Mouse (Mus musculus): ENCODE results near the gene Snx9. TPM values are rescaled to one million over a fixed set of nuclear protein-coding genes. Genes with fewer than 3 reads are reported as not detected.

The Snx9 gene
- 55.5 and 59.7 TPM in 2 replicates for total RNA-seq (2014; fragmentation: Nextera tagmentation)
- total RNA-seq (2017) = 41.1 and 46.7 TPM in 2 replicates
- polyA plus RNA-seq (2012) = 26.7 and 28.0 TPM in 2 replicates

DNA sequence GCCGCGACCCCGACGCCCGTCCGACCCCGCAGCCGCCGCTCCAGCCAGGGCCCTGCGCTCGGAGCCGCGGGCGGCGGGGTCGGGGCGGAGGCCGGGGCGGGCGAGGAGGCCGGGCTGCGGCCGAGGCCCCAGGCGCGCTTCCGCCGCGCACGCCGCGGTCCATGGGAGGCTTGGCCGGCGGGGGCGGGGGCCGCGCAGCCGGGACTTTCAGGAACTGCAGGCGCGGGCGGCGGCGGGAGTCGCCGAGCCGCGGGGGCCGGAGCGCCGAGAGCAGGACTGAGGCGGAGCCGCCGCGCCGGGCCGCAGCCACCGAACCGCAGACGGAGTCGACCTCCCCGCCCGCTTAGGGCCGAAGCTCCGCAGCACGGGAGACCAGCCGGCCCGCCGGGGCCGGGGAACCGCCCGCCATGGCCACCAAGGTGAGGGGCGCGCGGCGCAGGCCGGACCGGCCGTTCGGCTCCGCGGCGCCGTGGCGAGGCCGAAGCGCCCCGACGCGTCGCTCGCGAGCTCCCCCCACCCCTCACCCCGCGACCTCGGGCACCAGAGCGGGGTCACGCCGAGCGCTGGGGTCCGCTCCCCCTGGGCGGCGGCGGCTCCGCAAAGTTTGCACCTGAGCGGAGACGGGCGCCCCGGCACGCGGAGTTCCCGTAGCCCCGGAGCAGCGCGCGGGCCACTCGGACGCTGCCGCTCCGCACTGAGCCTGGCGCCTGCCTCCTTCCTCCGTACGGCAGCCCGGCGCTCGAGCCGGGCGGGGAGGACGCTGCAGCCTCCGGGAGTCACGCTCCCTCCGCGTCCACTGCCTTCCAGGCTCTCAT lies at the start of gene Snx9:
Gene Snx9 (plus strand): TSS at position 202 of the 815 bp plus-strand sequence.
- Histone ChIP-seq H3K4me1 (ENCODE audit: insufficient read depth, low read depth, low read length) (peaks cover 34% of the 10 kb centered on the region), H3K9me3 (replicated peaks) (no peaks in the 10 kb centered on the region), H3K27me3 (ENCODE audit: insufficient read depth, low read length) (no peaks in the 10 kb centered on the region), H3K36me3 (replicated peaks) (peaks cover 18% of the 10 kb centered on the region), H3K4me3 (ENCODE audit: low read depth, low read length) (peak within 1 kb of the TSS; percentile 86)
- TF ChIP-seq POLR2AphosphoS5 (IDR thresholded peaks at IDR 0.05; ENCODE audit: insufficient replicate concordance, low read depth, low read length) (no peak), GATA2 (IDR thresholded peaks at IDR 0.05; ENCODE audit: borderline replicate concordance, low read depth, low read length) (no peak), GATA1 (IDR thresholded peaks at IDR 0.05; ENCODE audit: borderline replicate concordance, low read length) (no peak), CTCF (IDR thresholded peaks at IDR 0.05; ENCODE audit: low read depth, low read length) (no peak), TAL1 (conservative IDR thresholded peaks at IDR 0.05; ENCODE audit: low read depth, low read length) (no peak)
- DNase-seq (ENCODE audit: low spot score) (peak; percentile 68), ATAC-seq (ENCODE audit: extremely low read depth, insufficient number of reproducible peaks, low FRiP score, poor library complexity, severe bottlenecking) (0 out of 2 replicates have a peak, but pooled peaks have one; percentile 9)

DNA sequence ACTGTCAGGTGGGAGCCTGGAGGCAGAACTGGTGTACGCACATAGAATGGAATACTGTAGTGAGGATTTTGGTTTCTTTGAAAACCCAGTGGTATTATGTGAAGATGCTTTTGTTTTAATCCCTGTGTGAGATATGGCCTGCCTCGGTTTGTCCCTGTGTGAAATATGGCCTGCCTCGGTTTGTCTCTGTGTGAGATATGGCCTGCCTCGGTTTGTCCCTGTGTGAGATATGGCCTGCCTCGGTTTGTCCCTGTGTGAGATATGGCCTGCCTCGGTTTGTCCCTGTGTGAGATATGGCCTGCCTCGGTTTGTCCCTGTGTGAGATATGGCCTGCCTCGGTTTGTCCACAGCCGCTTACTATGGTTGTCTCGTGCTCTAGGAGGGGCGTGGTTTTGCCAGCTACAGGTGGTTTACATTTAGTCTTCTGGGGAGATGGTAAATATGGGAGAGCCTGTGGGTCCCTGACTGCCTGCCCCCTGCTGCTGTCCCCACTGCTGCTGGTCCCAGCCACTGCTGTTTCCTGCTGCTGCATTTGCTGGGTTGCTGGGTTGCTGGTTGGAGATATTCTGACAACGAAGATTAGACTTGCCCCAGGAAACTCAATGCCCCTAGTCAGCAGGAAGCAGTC lies 48.9 kb upstream of the Snx9 start:
- ATAC-seq (ENCODE audit: extremely low read depth, insufficient number of reproducible peaks, low FRiP score, poor library complexity, severe bottlenecking) = no peak
- TF ChIP-seq CTCF (IDR thresholded peaks at IDR 0.05; ENCODE audit: low read depth, low read length) = no peak
- no peak for TF ChIP-seq GATA2 (IDR thresholded peaks at IDR 0.05; ENCODE audit: borderline replicate concordance, low read depth, low read length)
- TF ChIP-seq TAL1 (conservative IDR thresholded peaks at IDR 0.05; ENCODE audit: low read depth, low read length) = no peak
- no peak for TF ChIP-seq GATA1 (IDR thresholded peaks at IDR 0.05; ENCODE audit: borderline replicate concordance, low read length)

DNA sequence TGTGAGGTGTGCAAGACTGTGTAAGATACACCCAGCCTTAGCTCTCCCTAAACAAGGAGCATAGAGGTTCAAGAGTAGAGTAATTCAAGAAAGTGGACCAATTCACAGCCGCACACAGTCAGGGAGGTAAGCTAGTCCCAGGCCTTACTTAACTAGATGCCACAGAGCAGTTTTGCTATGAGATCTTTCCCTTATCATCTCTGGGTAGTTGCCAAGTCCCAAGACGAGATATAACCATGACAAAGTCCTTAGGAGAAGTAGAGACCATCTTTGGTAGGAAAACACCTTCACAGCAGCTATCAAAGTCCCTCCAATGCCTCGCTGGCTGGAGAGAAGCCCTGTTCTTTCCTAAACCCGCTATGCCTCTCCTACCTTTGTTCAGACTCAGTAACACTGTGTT lies 47.5 kb upstream of the Snx9 start:
- no peak overlapping the region for H3K4me3 ChIP-seq (ENCODE audit: low read depth, low read length)
- TF ChIP-seq POLR2AphosphoS5 (IDR thresholded peaks at IDR 0.05; ENCODE audit: insufficient replicate concordance, low read depth, low read length) = no peak
- no peak for TF ChIP-seq GATA1 (IDR thresholded peaks at IDR 0.05; ENCODE audit: borderline replicate concordance, low read length)
- H3K36me3 ChIP-seq (replicated peaks) = no peaks in the 10 kb centered on the region
- DNase-seq (ENCODE audit: low spot score) = no peak
- H3K4me1 ChIP-seq (ENCODE audit: insufficient read depth, low read depth, low read length) = peaks cover 50% of the 10 kb centered on the region
- H3K9me3 ChIP-seq (replicated peaks) = no peaks in the 10 kb centered on the region
- H3K27me3 ChIP-seq (ENCODE audit: insufficient read depth, low read length) = peaks cover 2% of the 10 kb centered on the region; the same call in 1 of the 2 replicates
- ATAC-seq (ENCODE audit: extremely low read depth, insufficient number of reproducible peaks, low FRiP score, poor library complexity, severe bottlenecking) = no peak

More for the DNA sequence above, 48.9 kb upstream of the Snx9 start:
- H3K36me3 ChIP-seq (replicated peaks) = no peaks in the 10 kb centered on the region
- DNase-seq (ENCODE audit: low spot score) = no peak
- peaks cover 9% of the 10 kb centered on the region for H3K27me3 ChIP-seq (ENCODE audit: insufficient read depth, low read length)
- H3K4me1 ChIP-seq (ENCODE audit: insufficient read depth, low read depth, low read length) = peaks cover 41% of the 10 kb centered on the region
- no peak overlapping the region for H3K4me3 ChIP-seq (ENCODE audit: low read depth, low read length)
- H3K9me3 ChIP-seq (replicated peaks) = 0 out of 2 replicates have a peak, but pooled peaks cover 2% of the 10 kb centered on the region

DNA sequence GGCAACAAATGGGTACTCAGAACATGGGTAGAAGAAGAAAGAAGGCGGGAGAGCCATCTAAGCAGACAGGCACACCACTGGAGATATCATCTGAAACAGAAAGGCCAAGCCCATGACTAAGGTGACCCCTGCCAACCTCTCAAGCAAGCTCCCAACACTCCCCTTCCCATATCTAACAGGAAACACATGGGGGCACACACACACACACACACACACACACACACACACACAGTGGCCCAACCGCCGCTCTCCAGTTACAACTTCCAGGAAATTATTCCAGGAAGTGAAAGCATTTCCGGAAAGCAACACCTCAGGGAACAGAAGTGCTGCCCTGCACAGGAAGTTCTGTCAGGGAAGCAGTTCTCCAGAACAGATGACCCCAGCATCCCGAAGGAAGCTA lies 46.9 kb upstream of the Snx9 start:
- no peak for DNase-seq (ENCODE audit: low spot score)

DNA sequence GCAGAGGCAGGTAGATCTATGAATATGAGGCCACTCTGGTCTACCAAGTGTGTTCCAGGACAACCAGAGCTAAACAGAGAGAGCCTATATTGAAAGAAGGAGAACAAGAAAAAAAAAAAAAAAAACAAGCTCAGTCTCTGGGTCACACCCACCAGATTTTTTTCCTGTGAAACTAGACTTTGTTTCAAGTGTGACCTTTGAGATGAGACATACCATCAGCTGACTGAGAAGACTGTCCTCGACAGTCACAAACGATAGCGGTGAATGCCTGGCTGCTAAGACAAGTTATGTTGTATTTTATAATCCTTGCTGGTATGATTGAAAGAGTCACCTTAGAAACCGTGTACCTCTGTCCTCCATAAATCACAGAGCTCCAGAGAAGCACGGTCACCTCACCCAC lies 45.8 kb upstream of the Snx9 start:
- Histone ChIP-seq H3K27me3 (ENCODE audit: insufficient read depth, low read length) (peaks cover 2% of the 10 kb centered on the region; the same call in 1 of the 2 replicates), H3K9me3 (replicated peaks) (no peaks in the 10 kb centered on the region), H3K4me3 (ENCODE audit: low read depth, low read length) (no peak overlapping the region), H3K4me1 (ENCODE audit: insufficient read depth, low read depth, low read length) (peaks cover 67% of the 10 kb centered on the region), H3K36me3 (replicated peaks) (peaks cover 2% of the 10 kb centered on the region)
- DNase-seq (ENCODE audit: low spot score) (no peak), ATAC-seq (ENCODE audit: extremely low read depth, insufficient number of reproducible peaks, low FRiP score, poor library complexity, severe bottlenecking) (no peak)
- TF ChIP-seq POLR2AphosphoS5 (IDR thresholded peaks at IDR 0.05; ENCODE audit: insufficient replicate concordance, low read depth, low read length) (no peak), GATA1 (IDR thresholded peaks at IDR 0.05; ENCODE audit: borderline replicate concordance, low read length) (no peak), TAL1 (conservative IDR thresholded peaks at IDR 0.05; ENCODE audit: low read depth, low read length) (no peak), GATA2 (IDR thresholded peaks at IDR 0.05; ENCODE audit: borderline replicate concordance, low read depth, low read length) (no peak), CTCF (IDR thresholded peaks at IDR 0.05; ENCODE audit: low read depth, low read length) (no peak)

More for the DNA sequence above, 46.9 kb upstream of the Snx9 start:
- Histone ChIP-seq H3K4me3 (ENCODE audit: low read depth, low read length) (no peak overlapping the region), H3K4me1 (ENCODE audit: insufficient read depth, low read depth, low read length) (peaks cover 57% of the 10 kb centered on the region), H3K27me3 (ENCODE audit: insufficient read depth, low read length) (peaks cover 2% of the 10 kb centered on the region; the same call in 1 of the 2 replicates), H3K9me3 (replicated peaks) (no peaks in the 10 kb centered on the region), H3K36me3 (replicated peaks) (no peaks in the 10 kb centered on the region)
- 0 out of 2 replicates have a peak, but pooled peaks have one; percentile 10 for ATAC-seq (ENCODE audit: extremely low read depth, insufficient number of reproducible peaks, low FRiP score, poor library complexity, severe bottlenecking)
- TF ChIP-seq TAL1 (conservative IDR thresholded peaks at IDR 0.05; ENCODE audit: low read depth, low read length) (no peak), GATA1 (IDR thresholded peaks at IDR 0.05; ENCODE audit: borderline replicate concordance, low read length) (no peak), CTCF (IDR thresholded peaks at IDR 0.05; ENCODE audit: low read depth, low read length) (no peak)

DNA sequence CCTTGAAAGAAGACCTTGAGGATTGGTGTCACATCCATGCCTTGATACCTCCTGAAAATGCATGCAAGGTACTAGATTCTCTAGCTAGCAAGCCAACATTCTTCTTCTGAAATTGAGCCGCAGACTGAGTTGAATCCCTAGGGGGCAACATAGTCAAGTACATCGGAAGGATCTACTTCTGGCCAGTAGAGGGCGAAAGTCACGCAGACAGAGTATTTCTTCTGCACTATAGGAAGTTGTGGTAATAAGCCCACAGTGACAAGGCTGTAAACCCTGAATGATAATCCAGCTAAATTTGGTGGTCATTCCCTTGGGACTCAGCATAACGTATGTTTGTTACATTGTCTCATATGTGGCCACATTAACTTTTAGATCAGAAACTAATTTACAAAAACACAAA lies 45.3 kb upstream of the Snx9 start:
- no peak for TF ChIP-seq GATA2 (IDR thresholded peaks at IDR 0.05; ENCODE audit: borderline replicate concordance, low read depth, low read length)
- TF ChIP-seq TAL1 (conservative IDR thresholded peaks at IDR 0.05; ENCODE audit: low read depth, low read length) = no peak
- no peak for TF ChIP-seq GATA1 (IDR thresholded peaks at IDR 0.05; ENCODE audit: borderline replicate concordance, low read length)
- TF ChIP-seq CTCF (IDR thresholded peaks at IDR 0.05; ENCODE audit: low read depth, low read length) = peak; percentile 83
- no peak for TF ChIP-seq POLR2AphosphoS5 (IDR thresholded peaks at IDR 0.05; ENCODE audit: insufficient replicate concordance, low read depth, low read length)
- H3K9me3 ChIP-seq (replicated peaks) = no peaks in the 10 kb centered on the region
- H3K4me3 ChIP-seq (ENCODE audit: low read depth, low read length) = no peak overlapping the region
- H3K4me1 ChIP-seq (ENCODE audit: insufficient read depth, low read depth, low read length) = peaks cover 73% of the 10 kb centered on the region
- DNase-seq (ENCODE audit: low spot score) (peak; percentile 21), ATAC-seq (ENCODE audit: extremely low read depth, insufficient number of reproducible peaks, low FRiP score, poor library complexity, severe bottlenecking) (no peak; the same call in 1 of the 2 replicates)
- H3K27me3 ChIP-seq (ENCODE audit: insufficient read depth, low read length) = no peaks in the 10 kb centered on the region; the same call in 1 of the 2 replicates
- H3K36me3 ChIP-seq (replicated peaks) = peaks cover 4% of the 10 kb centered on the region

Measured in G1E (cell line).